Mouse (Mus musculus) stomach, embryonic 16.5 days (tissue): ENCODE data around the gene Lrrc19. TPM values are rescaled to one million over a fixed set of nuclear protein-coding genes. Genes with fewer than 3 reads are reported as not detected.

Source experiments
- ATAC-seq: fragments of 200-750 bp; cut with Nextera tagmentation; 2 replicates; pipeline ENCODE4 v1.8.0; 2017; ENCODE audit warnings: moderate number of reproducible peaks, moderate TSS enrichment; ENCODE audit not compliant: insufficient read depth, low FRiP score
- H3K27ac ChIP-seq: fragments of 300-500 bp; sonication (generic); 2 replicates; pipeline ENCODE4 v1.5.1; 2014; ENCODE audit warnings: low read length
- H3K27me3 ChIP-seq: fragments of 300-500 bp; sonication (generic); 2 replicates; pipeline ENCODE4 v1.6.1; 2014; ENCODE audit warnings: low read length, control low read depth, mixed read lengths; ENCODE audit not compliant: control insufficient read depth, insufficient read depth
- H3K36me3 ChIP-seq: fragments of 300-500 bp; sonication (generic); 2 replicates; pipeline ENCODE4 v1.6.1; 2014; ENCODE audit warnings: low read length; ENCODE audit not compliant: control insufficient read depth, insufficient read depth
- H3K4me1 ChIP-seq: fragments of 300-500 bp; sonication (generic); 2 replicates; pipeline ENCODE4 v1.6.1; 2014; ENCODE audit warnings: low read length, control low read depth, mixed read lengths; ENCODE audit not compliant: control insufficient read depth, insufficient read depth
- H3K4me2 ChIP-seq: fragments of 300-500 bp; sonication (generic); 2 replicates; pipeline ENCODE4 v1.6.1; 2014; ENCODE audit warnings: low read depth, low read length, mixed read lengths
- H3K4me3 ChIP-seq: fragments of 300-500 bp; sonication (generic); replicated peaks from 2 replicates; pipeline ENCODE4 v1.5.1; 2014; ENCODE audit warnings: mild to moderate bottlenecking, low read length
- H3K9ac ChIP-seq: fragments of 300-500 bp; sonication (generic); 2 replicates; pipeline ENCODE4 v1.6.1; 2014; ENCODE audit warnings: low read length
- H3K9me3 ChIP-seq: fragments of 300-500 bp; sonication (generic); replicated peaks from 2 replicates; pipeline ENCODE4 v1.6.1; 2016; ENCODE audit warnings: low read length, control low read depth; ENCODE audit not compliant: control insufficient read depth
- WGBS: fragments of 180-500 bp; shearing (Covaris S2); extraction: QIAGEN DNeasy Blood & Tissue Kit; methylation state at CpG from one replicate; pipeline ENCODE4 v1.1.7; 2014; 5-methylcytosine and 5-hydroxymethylcytosine counted together
- microRNA counts: library from miRNA; unstranded; fragments of <30 nt; microRNA quantifications from one replicate; lab custom pipeline; 2016
- microRNA-seq: library from miRNA; unstranded; fragments of <30 nt; microRNA quantifications from one replicate; pipeline ENCODE4, GENCODE M21; 2016
- polyA plus RNA-seq: library from polyadenylated mRNA; unstranded; fragments of >200 nt; fragmentation: Nextera tagmentation; extraction: Ambion mirVana; gene quantifications from 2 replicates; pipeline ENCODE4 v1.2.1, GENCODE M21; 2015

The Lrrc19 gene
- polyA plus RNA-seq, 1 experiment from 2014 or later = 1.7 TPM

- H3K4me2 ChIP-seq = peak within 1 kb of the TSS; percentile 96
- H3K9ac ChIP-seq = peak within 1 kb of the TSS; percentile 81
- ATAC-seq = peak; percentile 99
- H3K4me3 ChIP-seq = peak within 1 kb of the TSS; percentile 85
- under 1% methylated on average over 52 of the region's 61 CpGs for WGBS
- no peaks in the 10 kb centered on the region for H3K27me3 ChIP-seq
- peaks cover 6% of the 10 kb centered on the region; the same call in 1 of the 2 replicates for H3K4me1 ChIP-seq
- no peaks in the 10 kb centered on the region for H3K36me3 ChIP-seq
- no peaks in the 10 kb centered on the region for H3K9me3 ChIP-seq
- peak within 1 kb of the TSS; percentile 75 for H3K27ac ChIP-seq
Measured at GRCm38 (mm10) chr4:94603031-94603629, 46.8 kb downstream of the Lrrc19 start, which contains the start of gene Plaa. Gene Plaa (minus strand): TSS chr4:94603244.

- ATAC-seq = no peak; the same call in none of the 2 replicates
- Histone ChIP-seq H3K9ac (peak overlapping the region; percentile 81), H3K27me3 (no peaks in the 10 kb centered on the region), H3K27ac (peak overlapping the region; percentile 75), H3K4me2 (peak overlapping the region; percentile 76), H3K4me3 (peak overlapping the region; percentile 85), H3K9me3 (no peaks in the 10 kb centered on the region), H3K36me3 (no peaks in the 10 kb centered on the region), H3K4me1 (peaks cover 6% of the 10 kb centered on the region; the same call in 1 of the 2 replicates)
- under 1% methylated on average over 33 of the region's 33 CpGs for WGBS
Measured at GRCm38 (mm10) chr4:94602496-94603030, 47.4 kb downstream of the Lrrc19 start.

GRCm38 (mm10) chr4:94601395-94601794, 48.5 kb downstream of the Lrrc19 start:
- peak overlapping the region; percentile 76 for H3K4me2 ChIP-seq
- no peak for ATAC-seq
- H3K27me3 ChIP-seq = no peaks in the 10 kb centered on the region
- H3K27ac ChIP-seq = no peak overlapping the region
- H3K4me1 ChIP-seq = peaks cover 6% of the 10 kb centered on the region; the same call in 1 of the 2 replicates
- H3K36me3 ChIP-seq = no peaks in the 10 kb centered on the region
- no peak overlapping the region for H3K4me3 ChIP-seq
- H3K9me3 ChIP-seq = no peaks in the 10 kb centered on the region
- 82% methylated on average over 4 of the region's 4 CpGs for WGBS
- H3K9ac ChIP-seq = no peak overlapping the region

GRCm38 (mm10) chr4:94592709-94593108, 57.2 kb downstream of the Lrrc19 start:
- Histone ChIP-seq H3K36me3 (no peaks in the 10 kb centered on the region), H3K4me3 (no peak overlapping the region), H3K4me1 (peaks cover 5% of the 10 kb centered on the region; the same call in 1 of the 2 replicates), H3K4me2 (no peak overlapping the region), H3K9ac (no peak overlapping the region), H3K27me3 (no peaks in the 10 kb centered on the region), H3K27ac (no peak overlapping the region), H3K9me3 (no peaks in the 10 kb centered on the region)
- no peak for ATAC-seq

GRCm38 (mm10) chr4:94591765-94592381, 58.1 kb downstream of the Lrrc19 start:
- H3K27ac ChIP-seq = no peak overlapping the region
- H3K4me3 ChIP-seq = no peak overlapping the region
- H3K27me3 ChIP-seq = no peaks in the 10 kb centered on the region
- 76% methylated on average over 4 of the region's 4 CpGs for WGBS
- H3K4me2 ChIP-seq = no peak overlapping the region
- H3K9ac ChIP-seq = no peak overlapping the region
- no peak for ATAC-seq
- no peaks in the 10 kb centered on the region for H3K9me3 ChIP-seq
- peaks cover 5% of the 10 kb centered on the region; the same call in 1 of the 2 replicates for H3K4me1 ChIP-seq
- no peaks in the 10 kb centered on the region for H3K36me3 ChIP-seq

MicroRNAs within 50 kb of the gene (microRNA counts, 519-probe panel; counts per million panel counts)
- microRNA mmu-miR-872 (lab: Ali Mortazavi, UCI) = 2,874 counts per million, percentile 66 among the panel's probes with 10 or more counts

Small RNA genes lying within 50 kb of the gene (microRNA-seq; reads per million reads assigned to microRNA genes)
- 2,246 reads per million, percentile 85 among the genes with 10 or more reads in this experiment for gene Mir872

Other genes with a start within 250 kb of the Lrrc19 start
- not detected in 2 replicates for gene Gm10306, start 93.6 kb downstream of the Lrrc19 start, polyA plus RNA-seq
- gene Caap1, start 93.3 kb downstream of the Lrrc19 start, polyA plus RNA-seq = 13.2 TPM in 2 replicates
- gene Plaa, start 46.9 kb downstream of the Lrrc19 start, polyA plus RNA-seq = 47.4 and 55.6 TPM in 2 replicates
- gene Ift74, start 35.7 kb downstream of the Lrrc19 start, polyA plus RNA-seq = 19.4 and 20.9 TPM in 2 replicates
- gene Tek, start 89.1 kb upstream of the Lrrc19 start, polyA plus RNA-seq = 15.2 and 15.9 TPM in 2 replicates